Mouse (Mus musculus): ENCODE measurements at regions not wholly inside any gene's neighbourhood (a gene's known extent, or its start where the extent isn't known, plus 50 kb on each side); places are given as distances from the start of the nearest gene placed in this dataset.

- CTCF ChIA-PET = no interaction called here
Observed at GRCm38 (mm10) chr12:107723062-107723859, 234.8 kb downstream of the 3110018I06Rik start.

- CTCF ChIA-PET = no interaction called here
Observed at GRCm38 (mm10) chr12:107723860-107724320, 235.5 kb downstream of the 3110018I06Rik start.

GRCm38 (mm10) chr12:107724467-107724866 is 236.0 kb downstream of the 3110018I06Rik start:
- CTCF ChIA-PET = no interaction called here

GRCm38 (mm10) chr12:107728865-107729264 is 240.4 kb downstream of the 3110018I06Rik start:
- CTCF ChIA-PET = no interaction called here

- CTCF ChIA-PET = no interaction called here
Observed at GRCm38 (mm10) chr12:107729301-107729700, 240.9 kb downstream of the 3110018I06Rik start.

- CTCF ChIA-PET = no interaction called here
Observed at GRCm38 (mm10) chr12:107730940-107731339, 242.5 kb downstream of the 3110018I06Rik start.

- CTCF ChIA-PET = no interaction called here
Observed at GRCm38 (mm10) chr12:107734536-107734935, 246.1 kb downstream of the 3110018I06Rik start.

- CTCF ChIA-PET = no interaction called here
Observed at GRCm38 (mm10) chr12:107742641-107743040, 254.2 kb downstream of the 3110018I06Rik start.

- CTCF ChIA-PET = no interaction called here
Observed at GRCm38 (mm10) chr12:107744822-107745221, 256.4 kb downstream of the 3110018I06Rik start.

GRCm38 (mm10) chr12:107748481-107749380 is 254.7 kb downstream of the Bcl11b start:
- CTCF ChIA-PET = no interaction called here

DNA sequence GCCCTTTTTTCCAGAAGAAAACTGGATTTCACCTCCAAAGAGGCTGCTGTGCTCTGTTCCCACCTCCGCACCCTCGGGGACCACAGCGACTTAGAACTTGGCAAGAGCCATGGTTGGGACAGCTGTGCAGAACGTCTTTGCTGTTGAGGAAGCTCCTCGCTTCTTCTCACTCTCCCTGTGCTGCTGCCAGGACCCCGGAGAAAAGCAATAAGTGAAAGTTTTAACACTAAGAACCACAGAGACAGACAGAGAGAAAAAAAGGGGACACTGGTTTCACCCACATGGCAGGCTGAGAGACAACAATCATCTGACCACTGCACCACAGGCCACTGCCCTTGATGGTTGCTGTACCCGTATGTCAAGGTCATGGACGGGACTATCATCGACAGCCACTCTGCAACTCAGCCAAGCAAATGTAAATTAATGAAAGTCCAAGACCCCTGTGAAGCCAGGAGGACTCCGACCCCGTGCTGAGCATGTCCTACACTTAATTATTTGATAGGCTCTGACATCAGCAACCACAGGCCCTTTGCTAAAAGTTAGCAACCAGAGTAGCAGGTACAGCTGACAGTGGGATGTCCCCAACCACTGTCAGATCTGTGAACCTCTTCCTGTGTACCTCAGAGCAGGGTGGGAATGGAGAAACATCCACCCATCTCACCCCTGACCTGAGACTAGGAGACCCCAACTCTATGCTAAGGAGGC is 253.9 kb downstream of the Bcl11b start:
- CTCF ChIA-PET = no interaction called here

GRCm38 (mm10) chr12:107750285-107750927 is 253.0 kb downstream of the Bcl11b start:
- CTCF ChIA-PET = no interaction called here

DNA sequence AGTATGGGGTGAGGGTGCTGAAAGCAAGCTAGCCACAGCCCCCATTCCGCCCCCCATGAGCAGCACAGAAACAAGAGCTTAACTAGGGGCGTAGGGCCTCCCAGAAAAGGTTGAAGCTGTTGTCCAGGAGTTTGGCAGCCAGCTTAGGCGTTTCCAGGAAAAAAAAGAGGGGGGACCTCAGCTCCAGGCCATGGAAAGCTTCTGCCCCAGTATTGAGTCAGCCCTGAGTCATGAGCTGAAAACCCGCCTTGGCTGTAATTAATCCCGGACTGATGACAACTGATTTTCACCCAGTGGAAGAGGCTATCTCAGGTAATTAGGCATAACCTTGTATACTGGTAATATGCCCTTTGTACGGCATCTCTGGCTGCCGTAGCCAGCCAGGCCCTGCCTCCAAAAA is 251.3 kb downstream of the Bcl11b start:
- CTCF ChIA-PET = no interaction called here

DNA sequence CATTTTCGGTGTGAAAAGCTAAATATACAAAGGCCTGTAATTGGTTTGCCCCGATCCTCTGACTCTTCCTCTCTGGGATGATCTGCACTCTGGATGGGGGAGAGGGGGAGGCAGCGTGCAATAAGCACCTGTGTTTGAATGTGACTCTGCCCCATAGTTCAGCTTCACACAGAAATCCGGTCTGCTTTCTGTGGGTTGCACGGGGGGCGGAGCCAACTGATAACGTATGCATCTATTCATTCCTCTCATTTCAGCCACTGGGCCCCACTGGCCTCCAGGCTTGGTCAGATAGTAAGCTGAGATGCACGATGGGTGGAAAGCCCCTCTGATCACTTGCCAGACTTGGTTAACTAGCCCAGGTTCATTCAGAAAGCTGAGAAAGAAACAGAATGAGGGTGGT is 250.8 kb downstream of the Bcl11b start:
- CTCF ChIA-PET = no interaction called here

GRCm38 (mm10) chr12:107753022-107753421 is 250.4 kb downstream of the Bcl11b start:
- CTCF ChIA-PET = no interaction called here

- CTCF ChIA-PET = no interaction called here
Observed at GRCm38 (mm10) chr12:107753536-107753935, 249.9 kb downstream of the Bcl11b start.

DNA sequence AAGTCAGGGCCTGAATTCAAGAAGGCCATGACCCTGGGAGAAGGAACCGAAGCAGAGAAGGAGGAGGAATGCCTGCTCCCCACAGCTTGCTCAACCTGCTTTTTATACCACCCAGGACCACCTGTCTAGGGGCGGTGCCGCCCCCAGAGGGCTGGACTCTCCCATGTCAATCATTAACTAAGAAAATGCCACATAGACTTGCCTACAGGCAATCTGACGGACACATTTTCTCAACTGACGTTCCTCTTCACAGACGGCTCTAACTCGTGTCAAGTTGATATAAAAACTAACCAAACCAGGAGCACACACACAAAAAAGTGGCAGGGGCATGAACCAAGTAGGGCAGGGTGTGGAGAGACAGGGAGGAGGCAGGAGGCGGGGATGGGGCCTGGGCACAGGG is 248.5 kb downstream of the Bcl11b start:
- CTCF ChIA-PET = no interaction called here

DNA sequence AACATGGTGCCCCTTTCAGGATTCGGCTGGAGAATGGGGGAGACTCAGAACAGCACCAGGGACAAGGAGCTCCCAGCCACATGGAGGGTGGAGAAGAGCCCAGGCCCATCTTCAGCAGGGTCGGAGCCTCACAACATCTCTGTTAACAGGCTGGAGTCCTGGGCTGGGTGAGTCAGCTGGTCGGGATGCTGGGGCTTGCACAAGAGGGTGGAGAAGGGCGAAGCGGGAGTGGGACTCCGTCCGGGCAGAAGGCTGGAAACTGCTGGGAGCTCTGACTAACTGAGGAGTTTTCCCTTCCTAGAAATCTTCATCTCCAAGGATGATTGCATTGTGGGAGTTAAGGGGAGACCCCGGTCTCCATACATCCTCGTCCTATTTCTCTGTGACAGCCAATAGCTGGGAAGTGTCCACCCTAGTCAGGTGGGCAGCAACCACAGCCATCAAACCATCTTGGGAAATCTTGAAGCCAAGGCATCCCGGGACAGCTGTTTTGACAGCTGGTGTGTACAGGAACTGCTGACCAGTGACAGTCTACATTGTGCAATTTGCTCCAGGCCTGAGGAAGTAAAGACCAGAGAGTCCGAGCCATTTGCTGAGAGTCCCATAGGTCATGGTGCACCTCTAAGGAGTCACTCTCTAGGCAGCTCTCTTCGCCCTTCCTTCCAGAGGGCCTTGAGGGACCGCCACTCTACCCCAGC is 247.4 kb downstream of the Bcl11b start:
- CTCF ChIA-PET = no interaction called here

DNA sequence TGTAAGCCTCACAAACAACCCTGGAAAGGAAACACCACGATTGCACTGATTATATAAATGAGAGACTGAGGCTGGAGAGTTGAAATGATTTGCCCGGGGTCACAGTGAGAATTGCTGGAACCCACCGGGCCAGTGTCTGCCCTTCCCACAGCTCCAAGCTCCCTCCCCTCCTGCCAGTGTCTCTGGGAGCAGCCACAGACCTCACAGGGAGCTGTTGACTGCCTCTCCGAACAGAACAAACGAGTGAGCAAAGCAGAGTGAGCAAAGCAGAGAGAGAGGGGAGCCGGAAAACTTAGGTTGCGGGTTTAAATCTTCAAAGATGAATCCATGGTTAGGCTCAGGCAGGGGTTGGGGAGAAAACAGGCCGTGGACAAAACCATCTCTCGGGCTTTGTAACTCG is 246.2 kb downstream of the Bcl11b start:
- CTCF ChIA-PET = no interaction called here

DNA sequence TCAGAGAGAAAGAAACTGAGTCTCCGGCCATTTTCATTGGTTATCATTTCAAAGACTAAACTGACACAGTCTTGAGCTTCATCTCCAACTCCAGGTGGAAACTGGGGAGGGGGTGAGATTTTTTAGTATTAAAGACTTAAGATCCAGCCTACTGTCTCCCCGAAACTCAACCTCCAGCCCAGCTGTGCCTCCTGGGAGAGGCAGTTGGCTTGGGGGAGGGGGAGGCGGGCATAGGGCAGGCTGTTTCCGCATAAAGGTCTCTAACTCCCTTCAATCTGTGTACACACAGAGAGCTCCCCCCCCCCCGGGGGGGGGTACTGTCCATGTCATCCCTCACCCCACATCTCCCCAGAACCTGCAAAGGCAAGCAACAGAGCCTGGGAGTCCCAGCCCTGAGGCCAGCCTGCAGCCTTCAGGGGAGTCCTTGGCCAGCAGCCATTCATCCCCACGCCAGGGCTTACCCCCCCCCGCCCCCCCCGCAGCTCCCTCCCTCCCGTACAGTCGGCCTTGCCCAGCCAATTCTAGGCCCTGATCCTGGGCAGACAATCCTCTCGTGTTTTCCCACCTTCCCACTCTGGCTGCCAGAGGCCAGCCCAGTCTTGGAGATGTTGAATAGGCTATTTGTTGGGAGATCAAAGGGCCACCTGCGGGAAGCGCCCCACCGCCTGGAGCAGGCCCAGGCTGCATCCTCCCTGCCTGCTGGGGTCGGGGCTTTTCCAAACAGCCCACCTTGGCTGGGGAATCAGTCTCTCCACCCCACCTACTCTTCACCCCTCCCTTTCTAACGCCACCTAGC is 245.2 kb downstream of the Bcl11b start:
- CTCF ChIA-PET = no interaction called here

All from spleen, embryonic (tissue).